Mouse (Mus musculus): ENCODE measurements around the gene Vmn1r201. TPM values are rescaled to one million over a fixed set of nuclear protein-coding genes. Genes with fewer than 3 reads are reported as not detected.

The Vmn1r201 gene
- not detected in 2 replicates for polyA plus RNA-seq (2016; fragmentation: Nextera tagmentation; extraction: Ambion mirVana)

GRCm38 (mm10) chr13:22471623-22472022 lies at the start of gene Vmn1r201:
Gene Vmn1r201, plus strand, starts transcription at chr13:22471923.
- H3K36me3 ChIP-seq, result no peaks in the 10 kb centered on the region
- 49% methylated on average over 1 of the region's 1 CpGs for WGBS
- H3K4me3 ChIP-seq, result no peak within 1 kb of the TSS
- no peaks in the 10 kb centered on the region for H3K4me1 ChIP-seq
- no peaks in the 10 kb centered on the region for H3K9me3 ChIP-seq (replicated peaks)
- H3K27me3 ChIP-seq (ENCODE audit: low read depth, poor library complexity, severe bottlenecking), result no peaks in the 10 kb centered on the region
- DNase-seq (ENCODE audit: low spot score), result no peak
- no peak within 1 kb of the TSS for H3K27ac ChIP-seq

GRCm38 (mm10) chr13:22455145-22455544 lies 16.6 kb upstream of the Vmn1r201 start:
- H3K27me3 ChIP-seq (ENCODE audit: low read depth, poor library complexity, severe bottlenecking), result no peaks in the 10 kb centered on the region
- H3K27ac ChIP-seq, result no peak overlapping the region
- no peaks in the 10 kb centered on the region for H3K9me3 ChIP-seq (replicated peaks)
- no peak for DNase-seq (ENCODE audit: low spot score)
- H3K4me1 ChIP-seq, result no peaks in the 10 kb centered on the region
- H3K4me3 ChIP-seq, result no peak overlapping the region
- no peaks in the 10 kb centered on the region for H3K36me3 ChIP-seq

- Histone ChIP-seq H3K27ac (no peak overlapping the region), H3K4me3 (no peak overlapping the region), H3K36me3 (no peaks in the 10 kb centered on the region), H3K9me3 (replicated peaks) (no peaks in the 10 kb centered on the region), H3K27me3 (ENCODE audit: low read depth, poor library complexity, severe bottlenecking) (no peaks in the 10 kb centered on the region), H3K4me1 (no peaks in the 10 kb centered on the region)
- no peak for DNase-seq (ENCODE audit: low spot score)
- 82% methylated on average over 3 of the region's 3 CpGs for WGBS
Measured at GRCm38 (mm10) chr13:22502431-22502830, 30.7 kb downstream of the Vmn1r201 start.

GRCm38 (mm10) chr13:22505281-22505680 lies 33.6 kb downstream of the Vmn1r201 start, which contains the start of gene Vmn1r202:
Gene Vmn1r202, minus strand, starts transcription at chr13:22505381.
- Histone ChIP-seq H3K4me3 (no peak within 1 kb of the TSS), H3K27ac (no peak within 1 kb of the TSS), H3K9me3 (replicated peaks) (no peaks in the 10 kb centered on the region), H3K27me3 (ENCODE audit: low read depth, poor library complexity, severe bottlenecking) (no peaks in the 10 kb centered on the region), H3K36me3 (no peaks in the 10 kb centered on the region), H3K4me1 (no peaks in the 10 kb centered on the region)
- no peak for DNase-seq (ENCODE audit: low spot score)

DNA sequence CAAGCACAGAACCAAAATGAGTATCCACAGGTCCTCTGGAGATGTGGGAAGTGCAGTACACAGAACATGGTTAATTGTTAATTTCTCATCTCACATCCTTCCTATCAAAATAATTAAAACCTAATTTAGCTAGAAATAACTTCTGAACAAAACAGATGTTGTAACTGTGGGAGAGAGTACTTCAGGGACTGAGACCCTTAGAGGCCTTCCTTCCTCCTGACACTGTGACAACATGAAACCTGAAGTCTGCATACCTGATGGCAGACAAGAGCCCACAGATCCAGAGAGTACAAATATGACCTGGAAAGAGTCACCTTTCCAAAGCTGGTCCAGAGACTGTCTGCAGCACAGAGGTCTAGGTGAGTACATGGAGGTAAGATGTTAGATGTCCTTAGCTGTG lies 46.1 kb downstream of the Vmn1r201 start, which contains the start of gene Vmn1r203:
Vmn1r203 (plus strand) TSS at position 301 of the 400 bp plus-strand sequence.
- no peaks in the 10 kb centered on the region for H3K4me1 ChIP-seq

More for the DNA sequence above, 46.1 kb downstream of the Vmn1r201 start, which contains the start of gene Vmn1r203:
- no peak for DNase-seq (ENCODE audit: low spot score)
- H3K4me3 ChIP-seq, result no peak within 1 kb of the TSS
- H3K36me3 ChIP-seq, result no peaks in the 10 kb centered on the region
- no peaks in the 10 kb centered on the region for H3K27me3 ChIP-seq (ENCODE audit: low read depth, poor library complexity, severe bottlenecking)
- H3K27ac ChIP-seq, result no peak within 1 kb of the TSS
- no peaks in the 10 kb centered on the region for H3K9me3 ChIP-seq (replicated peaks)

Other genes starting within 250 kb of the Vmn1r201 start
- gene Vmn1r193, start 248.8 kb upstream of the Vmn1r201 start, polyA plus RNA-seq (2016; fragmentation: Nextera tagmentation; extraction: Ambion mirVana), result not detected in 2 replicates
- not detected in 2 replicates for gene Vmn1r194, start 227.7 kb upstream of the Vmn1r201 start, polyA plus RNA-seq (2016; fragmentation: Nextera tagmentation; extraction: Ambion mirVana)
- not detected in 2 replicates for gene Vmn1r195, start 201.4 kb upstream of the Vmn1r201 start, polyA plus RNA-seq (2016; fragmentation: Nextera tagmentation; extraction: Ambion mirVana)
- gene Vmn1r196, start 182.0 kb upstream of the Vmn1r201 start, polyA plus RNA-seq (2016; fragmentation: Nextera tagmentation; extraction: Ambion mirVana), result not detected in 2 replicates
- gene Vmn1r197, start 147.3 kb upstream of the Vmn1r201 start, polyA plus RNA-seq (2016; fragmentation: Nextera tagmentation; extraction: Ambion mirVana), result not detected in 2 replicates
- gene Vmn1r198, start 121.6 kb upstream of the Vmn1r201 start, polyA plus RNA-seq (2016; fragmentation: Nextera tagmentation; extraction: Ambion mirVana), result not detected in 2 replicates
- not detected in 2 replicates for gene Vmn1r199, start 92.1 kb upstream of the Vmn1r201 start, polyA plus RNA-seq (2016; fragmentation: Nextera tagmentation; extraction: Ambion mirVana)
- not detected in 2 replicates for gene Vmn1r200, start 81.5 kb upstream of the Vmn1r201 start, polyA plus RNA-seq (2016; fragmentation: Nextera tagmentation; extraction: Ambion mirVana)
- not detected in 2 replicates for gene Vmn1r202, start 33.5 kb downstream of the Vmn1r201 start, polyA plus RNA-seq (2016; fragmentation: Nextera tagmentation; extraction: Ambion mirVana)
- not detected in 2 replicates for gene Vmn1r203, start 46.2 kb downstream of the Vmn1r201 start, polyA plus RNA-seq (2016; fragmentation: Nextera tagmentation; extraction: Ambion mirVana)
- not detected in 2 replicates for gene Vmn1r204, start 81.3 kb downstream of the Vmn1r201 start, polyA plus RNA-seq (2016; fragmentation: Nextera tagmentation; extraction: Ambion mirVana)
- not detected in 2 replicates for gene Vmn1r205, start 121.1 kb downstream of the Vmn1r201 start, polyA plus RNA-seq (2016; fragmentation: Nextera tagmentation; extraction: Ambion mirVana)
- not detected in 2 replicates for gene Vmn1r206, start 152.3 kb downstream of the Vmn1r201 start, polyA plus RNA-seq (2016; fragmentation: Nextera tagmentation; extraction: Ambion mirVana)

All from limb, embryonic 10.5 days (tissue).